Mouse (Mus musculus) stomach, postnatal 0 days (tissue): ENCODE data around the gene Mettl1. TPM values are rescaled to one million over a fixed set of nuclear protein-coding genes. Genes with fewer than 3 reads are reported as not detected.

Experiments
- ATAC-seq: fragments of 200-750 bp; cut with Nextera tagmentation; 2 replicates; pipeline ENCODE4 v1.8.0; 2017; ENCODE audit not compliant: low FRiP score, low TSS enrichment
- DNase-seq: peaks from one replicate; pipeline ENCODE4 v3.0.0-alpha.2; 2016; ENCODE audit warnings: low spot score
- H3K27ac ChIP-seq: fragments of 300-500 bp; sonication (generic); replicated peaks from 2 replicates; pipeline ENCODE4 v1.5.1; 2014; ENCODE audit warnings: mild to moderate bottlenecking, control low read depth
- H3K27me3 ChIP-seq: fragments of 300-500 bp; sonication (generic); 2 replicates; pipeline ENCODE4 v1.6.1; 2014; ENCODE audit warnings: low read length; ENCODE audit not compliant: control insufficient read depth, insufficient read depth
- H3K36me3 ChIP-seq: fragments of 300-500 bp; sonication (generic); 2 replicates; pipeline ENCODE4 v1.6.1; 2014; ENCODE audit warnings: low read length, mixed read lengths; ENCODE audit not compliant: control insufficient read depth, insufficient read depth
- H3K4me1 ChIP-seq: fragments of 300-500 bp; sonication (generic); replicated peaks from 2 replicates; pipeline ENCODE4 v1.6.1; 2014; ENCODE audit warnings: antibody characterized with exemption; ENCODE audit not compliant: control insufficient read depth, insufficient read depth
- H3K4me2 ChIP-seq: fragments of 300-500 bp; sonication (generic); replicated peaks from 2 replicates; pipeline ENCODE4 v1.6.1; 2014; ENCODE audit warnings: low read depth, mild to moderate bottlenecking, control low read depth, moderate library complexity
- H3K4me3 ChIP-seq: fragments of 300-500 bp; sonication (generic); 2 replicates; pipeline ENCODE4 v1.5.1; 2014; ENCODE audit warnings: low read depth, low read length, control low read depth
- H3K9ac ChIP-seq: fragments of 300-500 bp; sonication (generic); 2 replicates; pipeline ENCODE4 v1.6.1; 2014; ENCODE audit warnings: mild to moderate bottlenecking, low read length, control low read depth, mixed read lengths
- H3K9me3 ChIP-seq: fragments of 300-500 bp; sonication (generic); 2 replicates; pipeline ENCODE4 v1.6.1; 2016; ENCODE audit warnings: low read length; ENCODE audit not compliant: control insufficient read depth
- CTCF ChIP-seq: IDR thresholded peaks from 2 replicates; pipeline ENCODE4 v1.5.1; 2016; ENCODE audit warnings: antibody characterized with exemption, low read depth, mild to moderate bottlenecking, moderate library complexity
- EP300 ChIP-seq: optimal IDR thresholded peaks from 2 replicates; pipeline ENCODE3; 2016; ENCODE audit warnings: antibody characterized with exemption
- WGBS: fragments of 180-500 bp; shearing (Covaris S2); extraction: QIAGEN DNeasy Blood & Tissue Kit; methylation state at CpG from one replicate; pipeline ENCODE4 v1.1.7; 2014; 5-methylcytosine and 5-hydroxymethylcytosine counted together
- polyA plus RNA-seq: library from polyadenylated mRNA; unstranded; fragments of >200 nt; fragmentation: Nextera tagmentation; extraction: Ambion mirVana; gene quantifications from 2 replicates; pipeline ENCODE4 v1.2.1, GENCODE M21; 2015

Gene Mettl1
- polyA plus RNA-seq, 1 experiment from 2014 or later = 36.8 TPM

DNA sequence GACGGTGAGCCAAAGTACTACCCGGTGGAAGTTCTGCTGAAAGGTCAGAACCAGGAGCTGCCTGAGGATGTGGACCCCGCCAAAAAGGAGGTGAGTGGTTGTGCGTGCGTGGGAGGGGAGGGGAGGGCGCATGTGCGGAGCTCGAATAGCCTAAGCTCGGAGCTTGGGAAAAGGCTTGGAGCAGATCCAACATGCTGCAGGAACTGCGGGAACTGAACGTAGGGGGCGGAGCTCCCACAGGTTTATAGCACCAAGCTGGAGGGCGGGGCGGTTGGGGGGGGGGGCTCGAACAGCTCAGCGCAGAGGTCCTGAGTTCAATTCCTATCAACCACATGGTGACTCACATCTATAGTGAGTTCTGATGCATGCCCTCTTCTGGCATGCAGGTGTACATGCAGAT is 22.8 kb upstream of the Mettl1 start:
- Histone ChIP-seq H3K4me1 (no peaks in the 10 kb centered on the region), H3K27ac (no peak overlapping the region), H3K9ac (no peak overlapping the region), H3K9me3 (no peaks in the 10 kb centered on the region), H3K4me2 (no peak overlapping the region), H3K4me3 (no peak overlapping the region), H3K36me3 (peaks cover 5% of the 10 kb centered on the region; the same call in 1 of the 2 replicates), H3K27me3 (no peaks in the 10 kb centered on the region)
- 69% methylated on average over 16 of the region's 16 CpGs for WGBS
- TF ChIP-seq CTCF (0 out of 2 replicates have a peak, but pooled peaks have one; percentile 10), EP300 (no peak)
- ATAC-seq = no peak
- DNase-seq = no peak

GRCm38 (mm10) chr10:127030336-127031296 is 10.6 kb upstream of the Mettl1 start, which contains the start of gene Tsfm:
Gene Tsfm, minus strand, starts transcription at chr10:127030840.
- Histone ChIP-seq H3K9me3 (no peaks in the 10 kb centered on the region), H3K27ac (peak within 1 kb of the TSS; percentile 73), H3K4me3 (peak within 1 kb of the TSS; percentile 85), H3K36me3 (peaks cover 6% of the 10 kb centered on the region; the same call in 1 of the 2 replicates), H3K27me3 (no peaks in the 10 kb centered on the region), H3K4me1 (no peaks in the 10 kb centered on the region), H3K4me2 (peak within 1 kb of the TSS; percentile 77), H3K9ac (peak within 1 kb of the TSS; percentile 81)
- ATAC-seq (peak; percentile 85), DNase-seq (peak; percentile 92)
- WGBS = 6% methylated on average over 55 of the region's 56 CpGs
- TF ChIP-seq EP300 (no peak), CTCF (peak; percentile 97)

GRCm38 (mm10) chr10:127033301-127033741 is 7.9 kb upstream of the Mettl1 start:
- Histone ChIP-seq H3K27me3 (no peaks in the 10 kb centered on the region), H3K4me1 (no peaks in the 10 kb centered on the region), H3K4me2 (no peak overlapping the region), H3K36me3 (0 out of 2 replicates have a peak, but pooled peaks cover 2% of the 10 kb centered on the region), H3K9me3 (no peaks in the 10 kb centered on the region), H3K4me3 (no peak overlapping the region), H3K27ac (no peak overlapping the region), H3K9ac (no peak overlapping the region)
- ATAC-seq (no peak), DNase-seq (no peak)
- 73% methylated on average over 7 of the region's 8 CpGs for WGBS
- TF ChIP-seq EP300 (no peak), CTCF (no peak)

DNA sequence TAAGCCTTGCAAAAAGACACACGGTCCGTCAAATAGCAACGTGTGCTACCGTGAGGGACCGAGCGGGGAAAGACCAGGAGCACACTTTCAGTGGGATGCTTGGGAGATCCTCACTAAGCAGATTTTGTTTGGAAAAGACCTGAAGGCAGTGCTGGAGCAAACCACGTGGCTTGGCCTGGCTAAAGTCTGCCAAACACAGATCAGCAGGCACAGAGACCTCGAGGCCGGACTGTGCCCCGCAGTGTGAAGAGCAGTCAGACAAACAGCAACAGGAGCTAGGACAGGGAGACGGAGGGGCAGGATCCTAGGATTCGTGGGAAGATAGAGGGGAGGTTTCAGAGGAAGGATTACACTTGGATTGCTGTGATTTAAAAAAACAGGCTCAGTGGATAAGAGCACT is 4.9 kb upstream of the Mettl1 start:
- Histone ChIP-seq H3K27ac (no peak overlapping the region), H3K27me3 (no peaks in the 10 kb centered on the region), H3K9ac (no peak overlapping the region), H3K36me3 (no peaks in the 10 kb centered on the region), H3K4me3 (no peak overlapping the region), H3K4me1 (no peaks in the 10 kb centered on the region; the same call in 1 of the 2 replicates), H3K4me2 (no peak overlapping the region), H3K9me3 (no peaks in the 10 kb centered on the region)
- TF ChIP-seq CTCF (no peak), EP300 (no peak)
- WGBS = 78% methylated on average over 12 of the region's 12 CpGs
- no peak for DNase-seq
- ATAC-seq = no peak

DNA sequence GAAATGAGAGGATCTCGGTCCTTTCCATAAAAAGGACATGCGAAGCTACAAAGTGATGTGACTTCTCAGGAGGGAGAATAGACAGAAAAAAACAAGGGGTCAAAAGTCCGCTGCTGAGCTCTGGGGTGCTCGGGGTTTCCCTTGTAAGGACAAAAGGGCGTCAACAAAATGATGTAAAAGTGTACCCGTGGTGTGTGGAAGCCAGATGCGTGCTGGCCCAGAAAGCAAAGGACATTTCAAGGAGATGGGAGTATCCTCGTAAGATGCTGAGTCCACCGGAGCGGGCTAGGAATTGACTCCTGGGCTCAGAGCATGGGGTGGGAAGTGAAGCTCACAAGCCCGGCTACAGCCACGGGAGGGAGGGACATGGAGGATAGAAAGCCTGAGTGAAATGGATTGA is 3.6 kb upstream of the Mettl1 start:
- DNase-seq = no peak

More for the DNA sequence above, 3.6 kb upstream of the Mettl1 start:
- Histone ChIP-seq H3K9ac (no peak overlapping the region), H3K27me3 (no peaks in the 10 kb centered on the region), H3K36me3 (no peaks in the 10 kb centered on the region), H3K4me1 (no peaks in the 10 kb centered on the region; the same call in 1 of the 2 replicates), H3K4me2 (no peak overlapping the region), H3K4me3 (no peak overlapping the region), H3K27ac (no peak overlapping the region), H3K9me3 (no peaks in the 10 kb centered on the region)
- TF ChIP-seq EP300 (no peak), CTCF (no peak)
- no peak for ATAC-seq
- 76% methylated on average over 12 of the region's 12 CpGs for WGBS
